Mouse (Mus musculus): ENCODE measurements around the gene Snrk.

DNA sequence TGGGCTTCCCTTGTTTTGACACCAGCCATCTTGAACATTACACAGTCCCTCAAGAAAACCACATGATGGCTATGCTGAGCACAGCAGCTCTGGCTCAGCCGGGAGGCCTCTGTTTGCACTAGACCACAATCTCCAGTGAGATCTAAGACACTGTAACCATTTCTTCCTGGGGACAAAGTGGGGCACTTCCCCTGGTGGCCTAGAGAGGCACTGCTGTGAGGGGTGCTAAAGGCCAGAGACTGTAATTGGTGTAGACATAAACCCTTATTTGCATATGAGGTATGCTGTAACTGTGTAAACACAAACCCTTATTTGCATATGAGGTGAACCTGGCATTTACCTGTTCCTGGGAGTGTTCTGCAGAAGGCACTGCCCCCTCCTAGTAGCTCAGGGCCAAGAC lies 71.7 kb downstream of the Snrk start:
- TF ChIP-seq CTCF (IDR thresholded peaks at IDR 0.05; ENCODE audit: borderline replicate concordance, insufficient read depth, low read length) = no peak
- TF ChIP-seq POLR2A (IDR thresholded peaks at IDR 0.05; ENCODE audit: low read depth, low read length) = no peak
